Mouse (Mus musculus): ENCODE measurements around the gene Sval2.

Gene Sval2

DNA sequence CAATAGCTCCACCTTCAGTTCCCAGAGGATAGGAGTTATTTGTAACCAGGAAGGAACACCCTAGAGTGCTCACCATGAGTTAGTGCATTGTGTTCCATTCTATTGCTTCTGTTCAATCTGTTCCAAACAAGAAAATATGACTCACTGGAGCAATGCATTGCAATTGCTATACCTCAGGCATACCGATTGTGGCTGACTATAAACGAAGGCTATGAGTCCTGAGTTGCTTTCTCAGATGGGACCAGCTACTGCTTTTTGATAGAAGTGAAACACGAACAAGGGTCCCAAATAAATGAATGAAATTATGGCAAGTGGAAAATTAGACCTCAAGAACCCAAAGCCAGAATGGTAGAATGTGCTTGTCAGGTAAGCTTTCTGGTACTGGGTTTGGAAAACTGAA is at the start of gene Sval2:
Gene Sval2, plus strand, starts transcription at position 301 of the 400 bp plus-strand sequence.
- DNase-seq: no peak

DNA sequence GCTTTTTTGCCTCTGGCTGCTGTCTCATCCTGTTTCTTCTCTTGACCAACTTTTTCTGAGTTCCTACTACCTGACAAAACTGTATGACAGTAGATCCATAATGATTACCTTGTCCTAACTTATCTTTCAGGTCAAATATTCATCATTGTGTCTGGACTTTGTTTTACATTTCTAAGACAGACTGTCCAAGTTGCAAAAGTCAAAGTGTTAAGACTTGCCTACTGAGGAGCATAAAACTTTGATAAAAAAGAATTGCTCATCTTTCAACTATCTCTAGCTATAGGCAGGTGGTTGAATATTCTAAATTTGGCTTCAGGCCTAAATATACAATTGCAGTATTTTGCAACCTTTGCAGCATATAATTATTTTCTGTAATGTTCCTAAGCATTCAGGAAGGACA is 28.7 kb upstream of the Sval2 start:
- no peak for DNase-seq

DNA sequence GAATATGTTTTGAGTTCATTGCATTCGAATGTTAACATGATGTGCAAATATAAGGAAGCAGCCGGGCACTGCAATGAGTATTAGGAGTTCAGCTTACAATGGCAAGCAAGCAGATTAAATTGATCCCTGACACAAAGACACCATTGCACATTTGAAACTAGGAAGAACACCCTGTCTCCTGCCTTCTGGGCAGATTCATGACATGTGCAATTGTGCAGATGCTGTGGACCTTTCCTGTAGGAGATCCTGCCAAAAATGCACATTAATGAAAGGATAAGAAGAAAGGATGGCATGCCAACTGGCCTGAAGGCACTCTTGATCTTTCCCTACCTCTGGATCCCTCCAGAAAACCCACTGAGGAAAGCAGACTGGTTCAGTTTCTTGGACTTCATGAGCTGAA is 23.3 kb upstream of the Sval2 start:
- DNase-seq: no peak

DNA sequence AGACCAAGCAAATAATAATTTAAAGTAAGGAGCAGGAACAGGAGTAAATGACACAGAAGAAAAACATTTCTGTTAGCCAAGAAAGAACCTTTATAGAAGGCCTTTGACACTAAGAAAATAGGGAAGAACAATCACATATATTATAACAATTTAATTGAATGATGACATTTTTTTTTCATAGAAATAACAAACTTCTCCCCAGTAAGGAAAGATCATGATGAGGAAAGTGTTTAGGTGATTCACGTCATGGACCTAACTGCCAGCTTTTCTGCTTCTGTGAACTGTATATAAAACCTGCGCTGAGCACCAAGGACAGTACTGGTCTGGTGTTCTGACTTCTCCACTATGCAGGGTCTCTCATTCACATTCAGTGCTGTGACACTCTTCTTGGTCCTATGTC is 5.6 kb upstream of the Sval2 start, which contains the start of gene Pip:
Gene Pip, plus strand, starts transcription at position 301 of the 400 bp plus-strand sequence.
- no peak for DNase-seq

DNA sequence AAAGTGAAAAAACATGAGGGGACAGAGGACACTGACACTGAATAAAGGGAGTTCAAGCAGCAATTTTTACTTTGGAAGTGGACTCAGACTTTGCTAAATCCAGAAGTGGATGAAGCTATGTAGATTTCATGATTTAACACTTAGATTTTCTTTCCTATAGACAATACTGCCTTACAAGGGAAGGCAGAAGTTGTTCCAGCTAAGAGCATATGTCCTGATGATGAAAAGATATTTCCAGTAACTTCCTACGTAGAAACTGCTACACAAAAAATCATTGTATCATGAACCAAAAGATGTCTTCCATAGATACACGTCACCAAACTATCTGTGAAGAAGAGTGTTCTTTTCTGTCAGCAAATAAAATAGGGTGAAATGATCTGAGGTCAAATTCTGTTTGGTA is 11.2 kb downstream of the Sval2 start:
- DNase-seq: no peak

DNA sequence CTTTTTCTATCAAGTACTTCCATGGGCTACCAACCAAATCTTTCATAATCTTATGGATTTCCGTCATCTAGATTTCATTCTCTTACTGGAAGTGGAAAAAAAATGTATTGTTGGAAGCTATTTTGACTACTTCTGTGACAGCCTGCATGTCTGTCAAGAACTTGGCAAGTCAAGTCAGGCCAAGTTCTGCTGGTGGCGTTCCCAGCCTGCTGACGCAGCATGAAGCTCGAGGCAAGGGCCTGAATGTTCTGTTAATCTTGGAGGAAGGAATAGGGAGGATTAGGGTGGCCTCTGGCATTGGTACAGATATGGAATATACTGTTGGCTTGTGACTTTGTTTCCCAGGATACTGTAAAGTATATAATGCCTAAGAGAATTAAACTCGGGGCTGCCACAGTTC is 58.8 kb downstream of the Sval2 start:
- DNase-seq: peak; percentile 0
